ENCODE assay signal across 31 mouse cellular contexts in the genomic region with DNA sequence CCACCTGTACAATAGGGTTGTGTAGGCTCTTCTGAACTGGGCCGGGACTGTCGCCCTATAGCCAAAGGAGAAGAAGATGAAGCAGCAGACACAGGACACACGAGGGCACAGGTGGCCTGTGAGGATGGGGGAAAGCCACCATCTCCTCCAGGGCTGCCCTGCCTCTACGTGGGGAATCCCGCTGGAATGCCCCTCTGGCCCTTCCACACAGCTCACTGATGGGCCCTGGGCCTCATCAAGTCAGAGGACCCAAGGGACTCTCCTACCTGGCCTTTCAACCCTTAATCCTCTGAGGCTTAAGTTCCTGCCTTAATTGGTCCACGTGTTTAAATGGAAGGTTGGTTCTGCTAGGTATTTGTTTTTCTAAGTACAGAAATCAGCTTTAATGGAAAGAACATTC.
"Had no signal": no experiment of that assay in that cellular context is flagged by ENCODE, and none has a peak within 500 bp of the region (broad histone marks: within the 10 kb centered on the region; RNA-seq: fewer than 3 reads in every experiment).

No protein-coding gene starts in this region.

- H3K4me1 ChIP-seq: intestine, embryonic 15.5 days; kidney, embryonic 15.5 days had no signal

- H3K9me3 ChIP-seq: heart, embryonic 13.5 days; heart, embryonic 15.5 days; hindbrain, embryonic 12.5 days; hindbrain, embryonic 15.5 days; intestine, embryonic 15.5 days; kidney, embryonic 15.5 days had no signal

- H3K9ac ChIP-seq: heart, embryonic 12.5 days; heart, embryonic 13.5 days; heart, embryonic 15.5 days; hindbrain, embryonic 12.5 days; hindbrain, embryonic 14.5 days; hindbrain, embryonic 15.5 days; intestine, embryonic 15.5 days; kidney, embryonic 15.5 days had no signal

- H3K4me2 ChIP-seq: heart, embryonic 11.5 days; heart, embryonic 12.5 days; heart, embryonic 13.5 days; heart, embryonic 15.5 days; hindbrain, embryonic 12.5 days; hindbrain, embryonic 14.5 days; hindbrain, embryonic 15.5 days; intestine, embryonic 15.5 days; kidney, embryonic 15.5 days had no signal

- ATAC-seq: hindbrain, embryonic 16.5 days; hindbrain, postnatal 0 days; inflammation-experienced regulatory T-cells, adult 6 months; intestine, embryonic 16.5 days; intestine, postnatal 0 days had no signal

- DNase-seq: heart, postnatal 14 days; heart, postnatal 4 days; kidney, adult 11 months; kidney, adult 18-20 months; kidney, adult 2 months; kidney, adult 8-10 months; kidney, adult 9 months; kidney, postnatal 10 days; kidney, postnatal 14 days; kidney, postnatal 25 days; kidney, postnatal 36 days; kidney, postnatal 4 days; layer of hippocampus, adult 9-11 months; layer of hippocampus, postnatal 36 days had no signal

- H3K4me3 ChIP-seq: heart, embryonic 12.5 days; heart, embryonic 13.5 days; heart, embryonic 15.5 days; hindbrain, embryonic 12.5 days; hindbrain, embryonic 15.5 days; intestine, embryonic 15.5 days; kidney, embryonic 15.5 days; layer of hippocampus, adult 2 months; left cerebral cortex, adult 2 months had no signal

- H3K27ac ChIP-seq: heart, embryonic 13.5 days; heart, embryonic 15.5 days; hindbrain, embryonic 12.5 days; hindbrain, embryonic 14.5 days; hindbrain, embryonic 15.5 days; hindbrain, postnatal 0 days; intestine, embryonic 15.5 days; kidney, embryonic 15.5 days; kidney, postnatal 0 days; layer of hippocampus, adult 2 months; left cerebral cortex, adult 2 months had no signal

- H3K27me3 ChIP-seq: heart, embryonic 12.5 days; heart, embryonic 13.5 days; heart, embryonic 15.5 days; hindbrain, embryonic 12.5 days; hindbrain, embryonic 15.5 days; intestine, embryonic 15.5 days; kidney, embryonic 15.5 days had no signal
